Mouse (Mus musculus): ENCODE data around the gene Abcc4. TPM values are rescaled to one million over a fixed set of nuclear protein-coding genes. Genes with fewer than 3 reads are reported as not detected.

Abcc4 gene
- polyA plus RNA-seq (2012; rRNA removed; ENCODE audit: low replicate concordance) = 3.8 and 5.3 TPM in 2 replicates

DNA sequence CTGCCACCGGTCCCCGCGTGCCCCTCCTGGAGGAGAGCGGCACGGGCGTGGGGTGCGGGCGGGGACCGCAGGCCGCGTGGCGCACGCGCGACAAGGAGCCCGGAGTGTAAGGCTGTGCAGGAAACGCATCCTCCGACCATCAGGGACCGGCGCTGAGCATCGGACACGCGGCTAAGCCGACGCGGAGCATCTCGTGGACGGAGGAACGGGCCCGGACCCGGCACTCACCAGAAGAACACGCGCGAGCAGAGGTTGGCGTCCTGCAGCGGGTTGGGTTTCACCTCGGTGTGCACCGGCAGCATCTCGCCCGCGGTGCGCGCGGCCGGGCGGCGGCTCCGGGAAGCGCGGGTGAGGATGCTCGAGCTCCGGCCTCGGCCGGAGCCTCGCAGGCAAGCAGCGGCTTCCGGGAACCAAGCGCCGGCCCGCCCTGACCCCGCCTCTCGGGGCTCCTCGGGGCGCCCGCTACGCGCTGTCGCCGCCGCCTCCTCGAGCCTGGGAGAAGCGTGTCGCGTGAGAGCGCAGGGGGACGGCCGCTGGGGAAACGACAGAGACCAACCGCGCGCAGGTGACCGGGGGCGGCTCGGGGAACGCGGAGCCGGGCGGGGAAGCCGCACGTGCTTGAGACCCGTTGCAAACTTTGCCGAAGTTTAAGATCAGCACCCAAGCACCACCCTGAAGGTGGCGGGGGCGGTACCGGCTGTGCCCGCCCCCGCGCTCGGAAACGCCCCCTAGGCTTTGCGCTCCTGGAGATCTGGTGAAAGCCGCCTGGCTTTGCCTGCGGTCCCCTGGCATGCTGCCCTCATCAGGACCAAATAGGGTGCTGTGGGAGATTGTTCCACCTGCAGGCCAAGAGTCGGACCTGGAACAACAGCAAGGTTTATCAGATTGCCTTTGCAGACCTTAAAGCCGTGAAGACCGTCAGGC is at the start of gene Abcc4:
Abcc4 (minus strand) TSS at position 412 of the 924 bp plus-strand sequence.

Other genes with a start within 250 kb of the Abcc4 start
- gene Cldn10, start 81.7 kb upstream of the Abcc4 start, polyA plus RNA-seq (2012; rRNA removed; ENCODE audit: low replicate concordance) = 6.0 and 8.4 TPM in 2 replicates
- gene Dzip1, start 219.2 kb upstream of the Abcc4 start, polyA plus RNA-seq (2012; rRNA removed; ENCODE audit: low replicate concordance) = 9.7 and 14.2 TPM in 2 replicates
- 12.7 and 16.0 TPM in 2 replicates for gene Dnajc3, start 231.8 kb upstream of the Abcc4 start, polyA plus RNA-seq (2012; rRNA removed; ENCODE audit: low replicate concordance)